Mouse (Mus musculus) liver, embryonic 14.5 days (tissue): Measurements from ENCODE around the gene Midn.

ENCODE experiments used
- CTCF ChIP-seq: IDR thresholded peaks from 2 replicates; pipeline ENCODE4 v1.5.1; 2016; ENCODE audit warnings: antibody characterized with exemption, low read depth, control low read depth
- EP300 ChIP-seq: IDR thresholded peaks from 2 replicates; pipeline ENCODE4 v1.6.1; 2016; ENCODE audit warnings: antibody characterized with exemption, low read depth

DNA sequence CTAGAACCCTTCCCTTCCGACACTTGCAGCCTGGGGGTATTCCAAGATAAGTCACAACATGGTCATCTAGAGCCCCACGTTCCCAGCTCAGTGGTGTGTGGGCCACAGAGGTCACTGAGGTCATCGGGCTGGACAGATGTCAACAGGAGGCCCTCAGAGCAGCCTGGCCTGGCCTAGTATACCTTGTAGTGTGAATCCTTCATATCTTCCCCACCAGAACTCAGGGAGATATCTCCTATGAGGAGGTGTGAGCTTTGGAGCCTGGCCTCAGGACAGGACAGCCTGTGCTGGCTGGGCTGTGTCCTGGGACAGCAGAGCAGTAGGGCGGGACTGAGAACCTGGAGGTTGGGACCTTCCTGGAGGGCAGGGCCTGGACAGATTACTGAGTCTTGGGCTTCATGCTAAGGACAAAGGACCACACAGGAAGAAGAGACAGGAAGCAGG lies 1.5 kb upstream of the Midn start:
- TF ChIP-seq CTCF (no peak), EP300 (no peak)
